Mouse (Mus musculus) E14TG2a.4 (cell line): ENCODE results near the gene Ralgapb.
"Not testable (repeated sequence)": the region's sequence is repeated elsewhere in the genome, so short reads cannot be mapped to it uniquely, and the experiment has no call there.

Experiments used
- H3K27me3 ChIP-seq: 2 replicates; pipeline ENCODE4 v1.6.1; 2014; ENCODE audit warnings: low read length, control low read depth; ENCODE audit not compliant: insufficient read depth
- H3K36me3 ChIP-seq: 2 replicates; pipeline ENCODE4 v1.6.1; 2014; ENCODE audit warnings: low read length, control low read depth; ENCODE audit not compliant: insufficient read depth
- H3K4me1 ChIP-seq: replicated peaks from 2 replicates; pipeline ENCODE4 v1.6.1; 2014; ENCODE audit warnings: low read depth, low read length, control low read depth
- H3K4me3 ChIP-seq: replicated peaks from 2 replicates; pipeline ENCODE4 v1.5.1; 2014; ENCODE audit warnings: mild to moderate bottlenecking, low read length
- H3K9me3 ChIP-seq: 2 replicates; pipeline ENCODE4 v1.6.1; 2014; ENCODE audit warnings: low read length, control low read depth
- CTCF ChIP-seq: conservative IDR thresholded peaks from 2 replicates; pipeline ENCODE4 v1.5.1; 2014; ENCODE audit warnings: low read length
- NANOG ChIP-seq: IDR thresholded peaks from 2 replicates; pipeline ENCODE4 v1.6.1; 2014; ENCODE audit warnings: borderline replicate concordance, low read length, mixed read lengths
- POU5F1 ChIP-seq: IDR thresholded peaks from 2 replicates; pipeline ENCODE4 v1.6.1; 2014; ENCODE audit warnings: low read length, borderline replicate concordance

Gene Ralgapb

GRCm38 (mm10) chr2:158379354-158380078 lies 30.1 kb upstream of the Ralgapb start:
- Histone ChIP-seq H3K36me3 (peaks cover 27% of the 10 kb centered on the region), H3K9me3 (no peaks in the 10 kb centered on the region), H3K4me1 (peaks cover 45% of the 10 kb centered on the region), H3K4me3 (no peak overlapping the region), H3K27me3 (peaks cover 17% of the 10 kb centered on the region)
- TF ChIP-seq CTCF = peak; percentile 91
- TF ChIP-seq POU5F1 = no peak
- TF ChIP-seq NANOG = no peak

DNA sequence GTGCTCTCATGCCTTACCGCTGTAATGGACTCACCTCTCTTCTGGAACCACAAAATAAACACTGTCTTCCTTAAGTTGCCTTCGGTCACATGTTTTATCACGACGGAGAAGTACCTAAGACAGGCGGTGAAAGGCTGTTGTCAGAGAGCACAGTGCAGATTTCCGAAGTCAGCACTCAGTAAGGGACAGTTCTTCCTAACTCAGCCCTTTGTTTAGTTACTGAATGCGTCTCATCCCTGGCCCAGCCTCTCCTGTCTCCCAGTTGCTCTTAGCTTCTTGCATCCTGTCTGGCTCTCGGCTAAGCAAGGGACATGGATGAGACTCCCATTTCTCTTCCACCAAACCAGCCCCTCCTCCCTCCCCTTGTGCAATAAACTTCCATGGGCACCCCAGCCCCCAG lies 23.6 kb upstream of the Ralgapb start:
- peaks cover 11% of the 10 kb centered on the region for H3K36me3 ChIP-seq
- TF ChIP-seq POU5F1 (no peak), NANOG (no peak), CTCF (no peak)
- H3K4me1 ChIP-seq = peaks cover 18% of the 10 kb centered on the region
- no peak overlapping the region for H3K4me3 ChIP-seq
- H3K27me3 ChIP-seq = no peaks in the 10 kb centered on the region
- H3K9me3 ChIP-seq = no peaks in the 10 kb centered on the region

DNA sequence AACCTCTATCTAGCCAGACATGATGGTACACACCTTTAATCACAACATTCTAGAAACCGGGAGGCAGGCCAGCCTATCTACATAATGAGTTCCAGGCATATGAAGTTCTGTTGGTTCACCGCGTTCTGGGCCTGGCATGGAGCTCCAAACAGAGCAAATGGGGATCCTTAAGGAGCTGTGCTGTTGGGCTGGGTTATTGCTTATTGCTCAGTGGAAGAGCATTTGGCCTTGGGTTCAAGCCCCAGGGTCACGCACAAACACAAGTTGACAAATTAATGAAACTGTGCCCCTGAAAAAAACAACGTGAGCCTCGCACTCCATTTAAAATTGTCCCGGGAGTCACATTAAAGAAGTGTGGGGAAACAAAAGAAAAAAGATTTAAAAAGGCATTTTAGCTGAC lies 20.2 kb upstream of the Ralgapb start:
- H3K9me3 ChIP-seq = no peaks in the 10 kb centered on the region
- TF ChIP-seq NANOG (no peak), CTCF (no peak), POU5F1 (no peak)
- H3K36me3 ChIP-seq = peaks cover 6% of the 10 kb centered on the region
- H3K4me3 ChIP-seq = no peak overlapping the region
- H3K4me1 ChIP-seq = peaks cover 19% of the 10 kb centered on the region
- H3K27me3 ChIP-seq = no peaks in the 10 kb centered on the region

- TF ChIP-seq CTCF = no peak
- TF ChIP-seq POU5F1 = no peak
- TF ChIP-seq NANOG = no peak
- Histone ChIP-seq H3K4me1 (peaks cover 6% of the 10 kb centered on the region), H3K27me3 (no peaks in the 10 kb centered on the region; the same call in 1 of the 2 replicates), H3K4me3 (no peak overlapping the region), H3K36me3 (no peaks in the 10 kb centered on the region), H3K9me3 (no peaks in the 10 kb centered on the region)
These were observed 13.3 kb upstream of the Ralgapb start for GRCm38 (mm10) chr2:158396369-158396768.

DNA sequence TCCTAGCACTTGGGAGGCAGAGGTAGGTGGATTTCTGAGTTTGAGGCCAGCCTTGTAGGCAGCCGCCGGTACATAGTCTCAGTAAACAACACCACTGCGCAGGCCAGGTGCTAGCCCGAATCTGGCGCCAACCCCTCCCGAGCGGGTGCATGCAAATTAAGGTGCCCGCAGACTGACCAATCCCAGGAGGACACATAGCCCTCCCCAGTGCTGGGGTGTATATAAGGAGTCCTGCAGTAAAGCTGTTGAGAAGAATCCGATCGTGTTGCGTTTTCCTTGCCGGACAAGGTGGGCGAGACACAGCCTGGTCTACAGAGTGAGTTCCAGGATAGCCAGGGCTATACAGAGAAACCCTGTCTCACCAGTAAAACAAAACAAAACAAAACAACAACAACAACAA lies 12.5 kb upstream of the Ralgapb start:
- not testable (repeated sequence) for H3K4me3 ChIP-seq, H3K36me3 ChIP-seq, H3K9me3 ChIP-seq, H3K27me3 ChIP-seq, H3K4me1 ChIP-seq

DNA sequence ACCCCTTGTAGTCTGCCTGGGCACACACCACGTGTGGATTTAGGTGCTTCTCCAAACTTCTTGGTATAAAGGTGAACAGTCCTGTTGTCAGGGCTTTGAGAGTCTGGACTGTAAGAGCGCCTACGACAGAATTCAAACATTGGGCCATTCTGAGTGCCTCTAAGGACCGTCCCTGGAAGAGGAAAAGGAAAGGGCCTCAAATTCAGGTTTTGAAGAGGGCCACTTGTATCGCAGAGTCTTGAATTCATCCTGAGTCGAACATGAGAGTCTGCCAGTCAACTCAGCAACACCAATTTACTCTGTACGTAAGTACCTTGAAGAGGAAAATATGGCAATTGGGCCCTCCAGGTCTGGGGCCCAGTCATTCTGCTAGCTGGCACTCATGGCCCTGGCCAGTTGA lies 6.7 kb upstream of the Ralgapb start:
- Histone ChIP-seq H3K36me3 (no peaks in the 10 kb centered on the region), H3K4me3 (no peak overlapping the region), H3K9me3 (no peaks in the 10 kb centered on the region), H3K27me3 (no peaks in the 10 kb centered on the region; the same call in 1 of the 2 replicates), H3K4me1 (no peaks in the 10 kb centered on the region)
- TF ChIP-seq POU5F1 (no peak), CTCF (no peak), NANOG (no peak)

GRCm38 (mm10) chr2:158408997-158409594 lies 552 bp upstream of the Ralgapb start:
- Histone ChIP-seq H3K4me3 (peak overlapping the region; percentile 96), H3K36me3 (no peaks in the 10 kb centered on the region), H3K27me3 (no peaks in the 10 kb centered on the region), H3K4me1 (peaks cover 20% of the 10 kb centered on the region), H3K9me3 (no peaks in the 10 kb centered on the region)
- TF ChIP-seq NANOG (no peak), POU5F1 (no peak), CTCF (no peak; the same call in 1 of the 2 replicates)

- no peaks in the 10 kb centered on the region for H3K36me3 ChIP-seq
- peaks cover 20% of the 10 kb centered on the region for H3K4me1 ChIP-seq
- H3K9me3 ChIP-seq = no peaks in the 10 kb centered on the region
- H3K4me3 ChIP-seq = peak overlapping the region; percentile 96
- no peak for TF ChIP-seq CTCF
- TF ChIP-seq POU5F1 = no peak
- peak; percentile 11; the same call in 1 of the 2 replicates for TF ChIP-seq NANOG
- no peaks in the 10 kb centered on the region for H3K27me3 ChIP-seq
These were observed 670 bp downstream of the Ralgapb start for GRCm38 (mm10) chr2:158410022-158411014.
